Mouse (Mus musculus) stomach, postnatal 0 days (tissue): Measurements from ENCODE around the gene Arpin. TPM values are rescaled to one million over a fixed set of nuclear protein-coding genes. Genes with fewer than 3 reads are reported as not detected.

Source experiments
- ATAC-seq: fragments of 200-750 bp; cut with Nextera tagmentation; 2 replicates; pipeline ENCODE4 v1.8.0; 2017; ENCODE audit not compliant: low FRiP score, low TSS enrichment
- DNase-seq: peaks from one replicate; pipeline ENCODE4 v3.0.0-alpha.2; 2016; ENCODE audit warnings: low spot score
- H3K27ac ChIP-seq: fragments of 300-500 bp; sonication (generic); replicated peaks from 2 replicates; pipeline ENCODE4 v1.5.1; 2014; ENCODE audit warnings: mild to moderate bottlenecking, control low read depth
- H3K27me3 ChIP-seq: fragments of 300-500 bp; sonication (generic); 2 replicates; pipeline ENCODE4 v1.6.1; 2014; ENCODE audit warnings: low read length; ENCODE audit not compliant: control insufficient read depth, insufficient read depth
- H3K36me3 ChIP-seq: fragments of 300-500 bp; sonication (generic); 2 replicates; pipeline ENCODE4 v1.6.1; 2014; ENCODE audit warnings: low read length, mixed read lengths; ENCODE audit not compliant: control insufficient read depth, insufficient read depth
- H3K4me1 ChIP-seq: fragments of 300-500 bp; sonication (generic); replicated peaks from 2 replicates; pipeline ENCODE4 v1.6.1; 2014; ENCODE audit warnings: antibody characterized with exemption; ENCODE audit not compliant: control insufficient read depth, insufficient read depth
- H3K4me2 ChIP-seq: fragments of 300-500 bp; sonication (generic); replicated peaks from 2 replicates; pipeline ENCODE4 v1.6.1; 2014; ENCODE audit warnings: low read depth, mild to moderate bottlenecking, control low read depth, moderate library complexity
- H3K4me3 ChIP-seq: fragments of 300-500 bp; sonication (generic); 2 replicates; pipeline ENCODE4 v1.5.1; 2014; ENCODE audit warnings: low read depth, low read length, control low read depth
- H3K9ac ChIP-seq: fragments of 300-500 bp; sonication (generic); 2 replicates; pipeline ENCODE4 v1.6.1; 2014; ENCODE audit warnings: mild to moderate bottlenecking, low read length, control low read depth, mixed read lengths
- H3K9me3 ChIP-seq: fragments of 300-500 bp; sonication (generic); 2 replicates; pipeline ENCODE4 v1.6.1; 2016; ENCODE audit warnings: low read length; ENCODE audit not compliant: control insufficient read depth
- CTCF ChIP-seq: IDR thresholded peaks from 2 replicates; pipeline ENCODE4 v1.5.1; 2016; ENCODE audit warnings: antibody characterized with exemption, low read depth, mild to moderate bottlenecking, moderate library complexity
- EP300 ChIP-seq: optimal IDR thresholded peaks from 2 replicates; pipeline ENCODE3; 2016; ENCODE audit warnings: antibody characterized with exemption
- WGBS: fragments of 180-500 bp; shearing (Covaris S2); extraction: QIAGEN DNeasy Blood & Tissue Kit; methylation state at CpG from one replicate; pipeline ENCODE4 v1.1.7; 2014; 5-methylcytosine and 5-hydroxymethylcytosine counted together
- polyA plus RNA-seq: library from polyadenylated mRNA; unstranded; fragments of >200 nt; fragmentation: Nextera tagmentation; extraction: Ambion mirVana; gene quantifications from 2 replicates; pipeline ENCODE4 v1.2.1, GENCODE M21; 2015

Gene Arpin
- polyA plus RNA-seq, 1 experiment from 2014 or later, result 34.3 TPM

- Histone ChIP-seq H3K9ac (no peak overlapping the region), H3K27ac (no peak overlapping the region), H3K27me3 (no peaks in the 10 kb centered on the region), H3K4me2 (no peak overlapping the region), H3K4me1 (no peaks in the 10 kb centered on the region), H3K9me3 (no peaks in the 10 kb centered on the region), H3K4me3 (no peak overlapping the region), H3K36me3 (no peaks in the 10 kb centered on the region)
- DNase-seq, result no peak
- TF ChIP-seq EP300 (no peak), CTCF (no peak)
- WGBS, result 80% methylated on average over 1 of the region's 1 CpGs
- ATAC-seq, result no peak
These were observed 21.0 kb upstream of the Arpin start for GRCm38 (mm10) chr7:79956131-79956530.

GRCm38 (mm10) chr7:79954890-79955289 is 19.7 kb upstream of the Arpin start:
- TF ChIP-seq EP300, result no peak
- no peak for TF ChIP-seq CTCF
- Histone ChIP-seq H3K9ac (no peak overlapping the region), H3K4me3 (no peak overlapping the region), H3K27ac (no peak overlapping the region), H3K4me1 (no peaks in the 10 kb centered on the region), H3K36me3 (no peaks in the 10 kb centered on the region), H3K4me2 (no peak overlapping the region), H3K9me3 (no peaks in the 10 kb centered on the region), H3K27me3 (no peaks in the 10 kb centered on the region)
- no peak for ATAC-seq
- DNase-seq, result no peak
- WGBS, result 92% methylated on average over 1 of the region's 1 CpGs

- 70% methylated on average over 3 of the region's 3 CpGs for WGBS
- ATAC-seq, result no peak
- H3K27ac ChIP-seq, result no peak overlapping the region
- no peaks in the 10 kb centered on the region for H3K27me3 ChIP-seq
- no peaks in the 10 kb centered on the region for H3K9me3 ChIP-seq
- H3K36me3 ChIP-seq, result no peaks in the 10 kb centered on the region
- TF ChIP-seq CTCF, result peak; percentile 20; the same call in 1 of the 2 replicates
- no peak for TF ChIP-seq EP300
- no peak overlapping the region for H3K4me3 ChIP-seq
- no peak for DNase-seq
- no peaks in the 10 kb centered on the region for H3K4me1 ChIP-seq
- H3K9ac ChIP-seq, result no peak overlapping the region
- no peak overlapping the region for H3K4me2 ChIP-seq
These were observed 15.9 kb upstream of the Arpin start for GRCm38 (mm10) chr7:79951038-79951437.

GRCm38 (mm10) chr7:79950236-79950635 is 15.1 kb upstream of the Arpin start:
- H3K9ac ChIP-seq, result no peak overlapping the region
- H3K9me3 ChIP-seq, result no peaks in the 10 kb centered on the region
- H3K4me2 ChIP-seq, result no peak overlapping the region
- no peaks in the 10 kb centered on the region for H3K4me1 ChIP-seq
- no peak overlapping the region for H3K27ac ChIP-seq
- no peak for DNase-seq
- no peak overlapping the region for H3K4me3 ChIP-seq
- TF ChIP-seq EP300 (no peak), CTCF (no peak)
- ATAC-seq, result no peak
- H3K27me3 ChIP-seq, result no peaks in the 10 kb centered on the region
- no peaks in the 10 kb centered on the region for H3K36me3 ChIP-seq
- 59% methylated on average over 6 of the region's 6 CpGs for WGBS

- H3K4me3 ChIP-seq, result peak overlapping the region; percentile 63
- H3K4me1 ChIP-seq, result 0 out of 2 replicates have a peak, but pooled peaks cover 3% of the 10 kb centered on the region
- H3K9me3 ChIP-seq, result no peaks in the 10 kb centered on the region
- DNase-seq, result peak; percentile 80
- TF ChIP-seq CTCF (no peak), EP300 (no peak)
- H3K36me3 ChIP-seq, result no peaks in the 10 kb centered on the region; the same call in 1 of the 2 replicates
- H3K27me3 ChIP-seq, result no peaks in the 10 kb centered on the region
- 9% methylated on average over 19 of the region's 19 CpGs for WGBS
- peak overlapping the region; percentile 89 for H3K27ac ChIP-seq
- peak; percentile 92 for ATAC-seq
- H3K4me2 ChIP-seq, result peak overlapping the region; percentile 86
- peak overlapping the region; percentile 76 for H3K9ac ChIP-seq
These were observed 499 bp upstream of the Arpin start for GRCm38 (mm10) chr7:79935511-79936205.

GRCm38 (mm10) chr7:79934461-79934860 is 698 bp downstream of the Arpin start:
- Histone ChIP-seq H3K4me3 (peak overlapping the region; percentile 63), H3K9me3 (no peaks in the 10 kb centered on the region), H3K4me1 (0 out of 2 replicates have a peak, but pooled peaks cover 3% of the 10 kb centered on the region), H3K9ac (peak overlapping the region; percentile 76), H3K36me3 (no peaks in the 10 kb centered on the region; the same call in 1 of the 2 replicates), H3K27ac (peak overlapping the region; percentile 89), H3K27me3 (no peaks in the 10 kb centered on the region), H3K4me2 (peak overlapping the region; percentile 86)
- TF ChIP-seq CTCF (no peak), EP300 (no peak)
- ATAC-seq, result no peak
- DNase-seq, result peak; percentile 27
- WGBS, result 21% methylated on average over 5 of the region's 5 CpGs
